Mouse (Mus musculus) cortical plate, adult 2 months (tissue): Measurements from ENCODE around the gene Dip2a.
A peak's percentile ranks its signal among the peaks of the same experiment; 100 is the strongest.

ENCODE experiments used
- CTCF ChIP-seq: fragments of 200-500 bp; IDR thresholded peaks from 2 replicates; pipeline ENCODE4 v1.5.1; 2011; ENCODE audit warnings: mild to moderate bottlenecking, control low read depth, low read length; ENCODE audit not compliant: insufficient read depth; ENCODE audit errors: extremely low read depth
- POLR2A ChIP-seq: fragments of 200-500 bp; IDR thresholded peaks from 2 replicates; pipeline ENCODE4 v1.6.1; 2011; ENCODE audit warnings: mild to moderate bottlenecking, low read length, control low read depth; ENCODE audit not compliant: insufficient read depth; ENCODE audit errors: extremely low read depth

GRCm38 (mm10) chr10:76260358-76261059 is 84.6 kb downstream of the Dip2a start:
- TF ChIP-seq POLR2A (no peak), CTCF (peak; percentile 36; the same call in 1 of the 2 replicates)
